Mouse (Mus musculus) liver, postnatal 0 days (tissue): ENCODE data around the gene Fam186b.

ENCODE experiments used
- CTCF ChIP-seq: sonication (generic); IDR thresholded peaks from 2 replicates; pipeline ENCODE4 v1.5.1; 2016; ENCODE audit warnings: antibody characterized with exemption, low read depth
- EP300 ChIP-seq: IDR thresholded peaks from 2 replicates; pipeline ENCODE4 v1.6.1; 2016; ENCODE audit warnings: antibody characterized with exemption, low read depth, mild to moderate bottlenecking

- TF ChIP-seq CTCF (no peak), EP300 (no peak)
These were observed 74.3 kb downstream of the Fam186b start for GRCm38 (mm10) chr15:99221315-99221952.
